Mouse (Mus musculus) mouse trophoblast stem cell (cell line): ENCODE measurements around the gene Bbs1.
"Not testable (repeated sequence)": the region's sequence is repeated elsewhere in the genome, so short reads cannot be mapped to it uniquely, and the experiment has no call there.

Experiments used
- in situ Hi-C, 2 experiments: fragments of 300-500 bp; cut with MseI, MboI; formaldehyde crosslinking; loops; 2 replicates in 1 of 2; 3 replicates in 1 of 2; pipeline ENCODE4 v1.15.1; 2025

Bbs1 gene

GRCm38 (mm10) chr19:4905979-4906794 is at the start of gene Bbs1:
Bbs1 (minus strand) TSS chr19:4906628.
- in situ Hi-C loops, result no loop called here

- in situ Hi-C loops, result not testable (repeated sequence)
Observed at GRCm38 (mm10) chr19:4948641-4949040, 42.2 kb upstream of the Bbs1 start.

- in situ Hi-C loops, result no loop called here
Observed at GRCm38 (mm10) chr19:4945540-4945939, 39.1 kb upstream of the Bbs1 start.

GRCm38 (mm10) chr19:4943253-4943588 is 36.8 kb upstream of the Bbs1 start:
- in situ Hi-C loops, result no loop called here

GRCm38 (mm10) chr19:4942551-4943252 is 36.3 kb upstream of the Bbs1 start, which contains the start of gene Peli3:
Peli3 (minus strand) TSS chr19:4943127.
- in situ Hi-C loops, result no loop called here

- in situ Hi-C loops, result no loop called here
Observed at GRCm38 (mm10) chr19:4937444-4938310, 31.2 kb upstream of the Bbs1 start.

GRCm38 (mm10) chr19:4936896-4937295 is 30.5 kb upstream of the Bbs1 start:
- in situ Hi-C loops, result no loop called here

- in situ Hi-C loops, result no loop called here
Observed at GRCm38 (mm10) chr19:4928781-4929180, 22.4 kb upstream of the Bbs1 start.

GRCm38 (mm10) chr19:4927904-4928531 is 21.6 kb upstream of the Bbs1 start, which contains the start of gene Dpp3:
Dpp3 (minus strand) TSS chr19:4928287.
- in situ Hi-C loops, result no loop called here

GRCm38 (mm10) chr19:4925121-4925860 is 18.9 kb upstream of the Bbs1 start:
- in situ Hi-C loops, result no loop called here

GRCm38 (mm10) chr19:4919652-4920051 is 13.2 kb upstream of the Bbs1 start:
- in situ Hi-C loops, result no loop called here

- in situ Hi-C loops, result no loop called here
Observed at GRCm38 (mm10) chr19:4916827-4917226, 10.4 kb upstream of the Bbs1 start.

- in situ Hi-C loops, result no loop called here
Observed at GRCm38 (mm10) chr19:4915924-4916603, 9.6 kb upstream of the Bbs1 start.

- in situ Hi-C loops, result no loop called here
Observed at GRCm38 (mm10) chr19:4909376-4909775, 2.9 kb upstream of the Bbs1 start.

- in situ Hi-C loops, result no loop called here
Observed at GRCm38 (mm10) chr19:4908107-4908506, 1.7 kb upstream of the Bbs1 start.

GRCm38 (mm10) chr19:4899888-4900287 is 6.5 kb downstream of the Bbs1 start:
- in situ Hi-C loops, result no loop called here

GRCm38 (mm10) chr19:4898972-4899371 is 7.5 kb downstream of the Bbs1 start:
- in situ Hi-C loops, result no loop called here

- in situ Hi-C loops, result no loop called here
Observed at GRCm38 (mm10) chr19:4896780-4897520, 9.5 kb downstream of the Bbs1 start.

- in situ Hi-C loops, result no loop called here
Observed at GRCm38 (mm10) chr19:4891798-4892197, 14.6 kb downstream of the Bbs1 start.

GRCm38 (mm10) chr19:4889791-4890190 is 16.6 kb downstream of the Bbs1 start:
- in situ Hi-C loops, result no loop called here
